Mouse (Mus musculus) erythroblast, adult 5-6 weeks (primary cell): ENCODE data around the gene Atp8a2. TPM values are rescaled to one million over a fixed set of nuclear protein-coding genes. Genes with fewer than 3 reads are reported as not detected.

Experiments
- ATAC-seq: replicated peaks from 2 replicates; pipeline ENCODE4 v1.8.0; 2016; ENCODE audit warnings: moderate number of reproducible peaks, mild to moderate bottlenecking, moderate TSS enrichment, inconsistent platforms; ENCODE audit not compliant: poor library complexity, low FRiP score, severe bottlenecking
- total RNA-seq, 2 experiments: library from RNA; stranded (forward) in 1 of 2; stranded (reverse) in 1 of 2; fragments of 150-400 nt in 1 of 2; fragments of 200-764, 138-1000 nt in 1 of 2; gene quantifications; 2 replicates each; pipeline versions ENCODE4 v1.2.3 to v1.2.4; 2015 to 2017; ENCODE audit warnings: low replicate concordance in 2 of 2

The Atp8a2 gene
- total RNA-seq, 2 experiments from 2014 or later: 0.19 to 0.34 TPM

DNA sequence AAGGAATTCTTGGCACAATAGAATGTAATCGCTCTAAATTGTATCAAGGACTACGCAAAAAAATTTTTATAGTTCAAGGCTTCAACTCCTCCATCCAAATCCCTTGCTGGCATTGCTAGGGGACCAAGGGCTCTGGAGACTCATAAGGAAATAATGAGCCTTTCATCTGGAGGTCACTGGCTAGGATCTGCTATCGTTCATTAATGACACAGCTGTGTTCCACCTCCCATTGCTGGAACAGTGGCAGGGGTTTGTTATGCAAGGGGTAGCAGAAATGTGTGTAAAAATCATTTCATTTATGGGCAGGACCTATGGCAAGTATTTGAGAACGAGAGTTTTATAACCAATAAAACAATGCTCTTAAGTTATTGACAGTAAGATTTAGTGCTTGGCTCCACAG lies 387.2 kb downstream of the Atp8a2 start:
- ATAC-seq: no peak

DNA sequence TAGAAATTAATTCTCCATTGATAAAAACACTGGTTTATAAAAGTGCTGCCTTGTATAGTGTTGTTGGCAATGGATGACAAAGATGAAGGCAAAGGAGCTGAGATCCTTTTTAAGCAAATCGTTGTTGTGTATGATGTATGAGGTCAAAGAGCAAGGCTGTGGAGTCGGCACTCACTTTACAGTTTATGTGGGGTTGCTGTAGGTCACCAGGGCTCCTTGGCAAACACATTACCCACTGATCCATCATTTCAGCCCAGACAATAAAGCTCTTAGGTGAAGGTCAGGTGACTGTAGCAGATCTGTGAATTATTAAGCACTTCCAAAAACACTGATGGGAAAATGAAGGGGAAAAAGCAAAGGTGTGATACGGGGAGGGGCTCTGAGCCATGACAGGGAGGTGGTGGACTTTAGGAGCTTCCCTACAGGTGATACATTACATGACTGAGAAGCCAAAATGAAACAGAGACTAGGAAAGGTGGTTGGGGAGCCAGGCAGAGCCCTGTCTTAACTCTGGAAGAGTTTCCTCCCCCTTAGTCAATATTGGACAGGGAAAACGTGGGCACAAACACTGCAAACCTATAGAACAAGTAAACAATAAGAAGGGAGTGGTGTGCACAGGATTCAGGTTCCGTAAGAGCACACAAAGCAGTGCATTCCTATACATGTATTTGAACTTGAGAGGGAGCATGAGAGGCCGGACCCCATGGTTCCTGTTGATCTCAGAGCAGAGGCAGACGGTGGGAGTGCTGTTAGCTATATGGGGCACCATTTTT lies 389.3 kb downstream of the Atp8a2 start:
- no peak for ATAC-seq

DNA sequence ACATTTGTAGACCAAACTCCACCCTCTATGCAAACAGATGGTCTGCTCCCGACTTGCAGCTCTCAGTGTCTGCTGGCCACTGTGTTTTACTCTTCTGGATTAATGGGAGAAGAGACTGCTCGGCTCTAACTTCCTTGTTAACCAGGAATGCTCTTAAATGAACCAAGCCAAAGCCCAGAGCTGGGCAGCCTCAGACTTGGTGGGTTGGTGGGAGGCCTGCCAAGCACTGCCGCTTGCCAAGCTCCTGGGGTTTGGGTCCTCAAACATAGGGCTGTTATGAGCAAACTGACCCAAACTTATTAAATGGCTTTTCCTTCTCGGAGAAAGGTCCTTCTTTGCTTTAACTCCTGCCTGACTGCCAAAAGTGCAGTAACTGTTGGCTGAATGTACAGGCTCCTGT lies 390.1 kb downstream of the Atp8a2 start:
- ATAC-seq: no peak

DNA sequence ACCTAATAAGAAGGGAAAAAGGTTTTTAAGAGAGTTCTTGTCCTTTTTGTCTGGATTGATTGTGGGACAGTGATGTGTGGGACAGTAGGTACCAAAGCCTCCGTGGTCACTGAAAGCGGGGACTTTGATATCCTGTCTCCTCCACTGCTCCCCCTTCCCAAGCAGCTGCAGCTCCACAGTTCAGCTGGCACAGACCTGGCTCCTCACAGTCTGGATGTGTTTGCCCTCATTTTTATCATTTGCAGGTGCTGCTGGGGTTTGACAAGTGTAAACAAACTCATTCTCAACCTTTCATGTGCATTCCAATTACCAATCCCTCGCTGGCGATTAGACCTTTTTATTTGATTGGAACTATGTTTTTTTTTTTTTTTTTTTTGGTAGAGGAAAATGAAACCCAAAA lies 390.8 kb downstream of the Atp8a2 start:
- ATAC-seq: no peak

GRCm38 (mm10) chr14:59805683-59806082 lies 391.3 kb downstream of the Atp8a2 start:
- no peak for ATAC-seq

GRCm38 (mm10) chr14:59801961-59802599 lies 394.9 kb downstream of the Atp8a2 start:
- ATAC-seq: no peak

DNA sequence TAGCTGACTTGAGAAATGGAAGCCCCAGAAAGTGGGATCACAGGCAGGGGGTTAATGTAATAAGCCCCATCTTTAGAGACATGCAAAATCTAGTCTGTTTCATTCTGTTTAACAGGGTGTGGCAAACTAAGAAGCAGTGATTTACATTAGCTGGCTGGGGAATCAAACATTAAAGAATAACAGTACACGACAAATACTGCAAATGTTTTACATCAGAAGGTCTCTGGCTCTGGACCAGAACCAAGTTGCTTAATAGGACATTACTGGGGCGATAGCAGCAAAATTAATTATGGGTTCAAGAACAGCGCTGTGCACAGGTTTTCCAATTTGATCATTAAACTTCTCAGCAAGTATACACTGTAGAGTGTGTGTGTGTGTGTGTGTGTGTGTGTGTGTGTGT lies 397.5 kb downstream of the Atp8a2 start:
- ATAC-seq: no peak

DNA sequence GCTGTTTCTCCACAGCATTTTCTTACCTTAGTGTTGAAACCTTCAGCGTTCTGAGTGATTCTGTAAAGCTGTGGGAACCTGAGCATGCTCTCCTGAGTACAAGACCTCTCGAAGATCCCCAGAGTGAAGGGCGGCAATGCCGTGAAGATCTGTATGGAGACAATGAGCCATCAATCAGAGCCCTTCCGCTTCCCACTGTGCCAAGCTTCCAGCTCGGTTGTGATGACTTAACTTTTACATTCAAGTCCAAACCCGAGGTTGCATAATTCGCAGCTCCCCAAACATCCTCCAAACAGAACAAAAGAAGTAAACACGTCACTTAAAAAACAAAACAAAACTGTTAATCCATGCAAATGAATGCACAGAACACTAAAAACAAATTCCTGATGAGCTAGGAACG lies 403.1 kb downstream of the Atp8a2 start:
- ATAC-seq: no peak

GRCm38 (mm10) chr14:59783348-59784341 lies 413.3 kb downstream of the Atp8a2 start:
- ATAC-seq: no peak

DNA sequence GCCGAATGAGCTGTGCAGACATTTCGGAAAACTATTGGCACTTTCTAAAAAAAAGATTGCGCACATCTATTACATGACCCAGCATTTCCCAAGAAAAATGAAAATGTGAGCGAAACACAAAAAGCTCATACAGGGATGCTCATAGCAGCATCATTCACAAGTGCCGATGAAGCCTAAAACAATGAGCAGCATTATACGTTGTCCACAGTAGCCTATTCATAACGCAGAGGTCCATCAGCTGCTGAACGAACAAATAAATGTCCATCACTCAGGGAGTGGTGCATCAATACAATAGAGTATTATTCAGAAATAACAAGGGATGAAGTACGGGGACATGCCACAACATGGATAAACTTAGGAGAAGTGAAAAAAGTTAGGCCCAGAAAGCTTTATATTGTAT lies 416.6 kb downstream of the Atp8a2 start:
- ATAC-seq: no peak

- no peak for ATAC-seq
Observed at GRCm38 (mm10) chr14:59762227-59762626, 434.8 kb downstream of the Atp8a2 start.

DNA sequence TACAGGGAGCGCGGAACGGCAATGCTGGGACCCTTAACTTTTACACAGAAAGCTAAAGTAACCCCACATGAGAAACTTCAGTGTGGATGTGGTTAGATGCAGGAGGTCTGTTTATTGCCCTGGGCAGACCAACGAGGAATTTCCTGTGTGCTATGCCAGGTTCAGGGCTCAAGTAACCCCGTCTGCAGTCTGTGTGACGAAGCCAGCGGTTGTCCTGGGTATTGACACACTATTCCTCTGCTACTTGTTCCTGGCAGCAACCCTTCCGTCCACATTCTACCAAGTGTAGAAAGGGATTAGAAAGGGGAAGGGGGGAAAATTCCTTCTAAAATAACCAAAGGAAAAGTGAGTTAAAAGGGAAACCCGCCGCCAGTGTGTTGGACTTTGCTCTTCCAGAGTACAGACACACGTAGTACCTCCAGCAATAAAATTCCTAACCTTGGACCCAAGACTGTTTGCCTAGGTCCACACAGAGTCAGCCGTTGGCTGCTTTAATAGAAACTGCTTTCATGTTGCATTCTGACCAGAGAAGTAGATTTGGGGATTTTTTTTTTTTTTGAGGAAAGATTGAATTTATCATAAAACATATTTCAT lies 437.0 kb downstream of the Atp8a2 start:
- no peak for ATAC-seq

GRCm38 (mm10) chr14:59759196-59759839 lies 437.7 kb downstream of the Atp8a2 start:
- ATAC-seq: no peak

GRCm38 (mm10) chr14:59752401-59752800 lies 444.6 kb downstream of the Atp8a2 start:
- ATAC-seq: no peak

DNA sequence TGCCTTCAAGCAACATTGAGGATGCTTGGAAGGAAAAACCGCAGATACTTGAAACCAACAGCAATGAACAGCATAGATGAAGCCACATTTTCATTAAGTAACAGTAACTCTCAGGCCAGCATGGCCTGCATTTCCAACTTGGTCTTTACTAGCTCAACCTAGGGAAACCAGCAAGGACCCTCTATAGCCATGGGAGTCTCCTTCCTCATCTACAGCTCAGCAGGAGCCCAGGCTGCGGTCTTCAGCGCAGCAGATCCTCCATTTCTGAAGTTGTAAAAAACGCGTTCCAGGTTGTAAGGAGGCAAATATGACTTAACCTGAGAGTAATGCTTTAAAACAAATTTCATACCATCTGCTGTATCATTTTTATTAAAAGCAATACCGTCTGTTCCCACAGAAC lies 447.0 kb downstream of the Atp8a2 start:
- no peak for ATAC-seq

DNA sequence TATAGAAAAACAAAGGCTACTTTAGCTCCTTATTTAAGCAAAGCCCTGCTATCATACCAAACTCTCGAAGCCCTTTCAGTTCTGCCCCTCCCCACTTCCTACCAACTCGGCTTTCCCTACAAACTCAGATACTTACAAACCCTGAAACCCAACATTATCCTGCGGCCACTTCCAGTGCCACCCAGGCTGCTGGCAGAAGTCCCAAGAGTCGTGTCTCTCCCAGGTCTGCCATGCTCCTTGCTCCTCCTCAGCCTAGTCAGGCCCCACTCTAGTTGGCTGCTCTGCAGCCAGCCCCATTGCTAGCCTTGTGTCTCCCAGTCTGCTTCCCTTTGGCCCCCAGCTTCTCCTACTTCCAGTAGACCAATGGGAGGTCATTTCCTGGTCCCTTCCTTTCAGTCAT lies 451.3 kb downstream of the Atp8a2 start:
- ATAC-seq: no peak

DNA sequence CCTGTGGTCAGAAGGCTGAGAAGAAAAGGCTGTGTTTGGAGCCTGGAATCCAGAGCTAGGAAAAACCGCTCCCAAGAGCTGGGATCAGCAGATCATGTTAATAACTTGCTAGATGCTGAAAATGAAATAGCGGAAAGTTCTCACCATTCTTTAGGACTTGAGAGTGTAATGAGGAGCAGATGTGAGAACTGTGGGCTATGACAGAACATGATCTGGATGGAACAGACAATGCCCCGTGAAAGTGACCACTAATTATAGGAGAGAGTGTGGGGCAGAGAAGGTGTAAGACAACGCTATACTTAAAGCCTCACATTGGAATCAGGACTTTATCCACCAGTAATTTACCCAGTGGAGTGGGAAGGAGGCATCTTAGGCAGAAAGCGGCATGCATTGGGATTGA lies 455.2 kb downstream of the Atp8a2 start:
- ATAC-seq: no peak

DNA sequence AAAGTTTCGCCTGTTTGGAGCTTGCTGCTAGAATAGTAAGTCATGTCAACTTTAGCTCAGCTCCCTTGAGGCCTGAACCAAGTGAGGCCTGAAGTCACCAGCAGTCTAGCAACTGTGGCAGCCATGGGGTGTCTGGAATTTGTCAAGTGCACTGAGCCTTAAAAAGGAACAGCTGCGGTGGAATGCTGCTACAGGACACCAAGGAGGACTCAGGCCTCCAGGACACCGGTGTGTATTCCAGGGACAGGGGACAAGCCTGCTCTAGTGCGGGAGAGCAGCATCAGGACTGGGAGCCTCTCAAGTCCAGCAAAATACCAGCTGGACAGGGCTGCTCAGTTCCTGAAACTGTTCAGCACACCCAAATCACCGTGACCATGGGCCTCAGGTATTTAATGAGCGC lies 457.5 kb downstream of the Atp8a2 start:
- ATAC-seq: no peak

- ATAC-seq: no peak
Observed at GRCm38 (mm10) chr14:59737734-59738294, 459.2 kb downstream of the Atp8a2 start.
